Mouse (Mus musculus) neural tube, embryonic 13.5 days (tissue): ENCODE data around the gene Usp1. TPM values are rescaled to one million over a fixed set of nuclear protein-coding genes. Genes with fewer than 3 reads are reported as not detected.

Experiments
- polyA plus RNA-seq: library from polyadenylated mRNA; unstranded; fragments of >200 nt; fragmentation: Nextera tagmentation; extraction: Ambion mirVana; gene quantifications from 2 replicates; pipeline ENCODE4 v1.2.1, GENCODE M21; 2015

Usp1 gene
- polyA plus RNA-seq, 1 experiment from 2014 or later: 27.5 TPM

Other genes starting within 250 kb of the Usp1 start
- gene L1td1, start 197.1 kb upstream of the Usp1 start, polyA plus RNA-seq: not detected in 2 replicates
- gene Kank4, start 106.3 kb upstream of the Usp1 start, polyA plus RNA-seq: 0.47 and 0.70 TPM in 2 replicates
- gene I0C0044D17Rik, start 100.0 kb upstream of the Usp1 start, polyA plus RNA-seq: not detected in 2 replicates
- 0.98 and 1.6 TPM in 2 replicates for gene Angptl3, start 107.1 kb downstream of the Usp1 start, polyA plus RNA-seq
- gene Dock7, start 197.1 kb downstream of the Usp1 start, polyA plus RNA-seq: 72.7 and 78.1 TPM in 2 replicates